Mouse (Mus musculus) layer of hippocampus, adult 6 months (tissue): ENCODE results near the gene Gm8159. TPM values are rescaled to one million over a fixed set of nuclear protein-coding genes. Genes with fewer than 3 reads are reported as not detected.

ENCODE experiments used
- long read RNA-seq, 2 experiments: library from polyadenylated mRNA; unstranded; transcript quantifications; one replicate each; pipeline ENCODE4 v2.0.0; 2019 to 2020
- polyA plus RNA-seq: library from polyadenylated mRNA; unstranded; fragments of <200 nt; fragmentation: Nextera tagmentation; gene quantifications from 2 replicates; pipeline ENCODE4 v1.2.3, GENCODE M21; 2021

Gm8159 gene
- polyA plus RNA-seq: not detected in 2 replicates
- long read RNA-seq, experiment 1: 0 reads
- long read RNA-seq, experiment 2: 0 reads

GRCm38 (mm10) chr14:4632052-4632451, at the start of gene Gm8159:
Gene Gm8159, plus strand, starts transcription at chr14:4632352.

GRCm38 (mm10) chr14:4663892-4664291, 31.7 kb downstream of the Gm8159 start, which contains the start of gene Gm3239:
Gene Gm3239, plus strand, starts transcription at chr14:4664192.

Other genes with a start within 250 kb of the Gm8159 start
- not detected in 2 replicates for gene Gm3159, start 234.8 kb upstream of the Gm8159 start, polyA plus RNA-seq
- 0.25 and 0.33 TPM in 2 replicates for gene Gm3164, start 216.9 kb upstream of the Gm8159 start, polyA plus RNA-seq
- gene Gm3173, start 201.4 kb upstream of the Gm8159 start, polyA plus RNA-seq: not detected in 2 replicates
- gene Gm3182, start 150.6 kb upstream of the Gm8159 start, polyA plus RNA-seq: not detected in 2 replicates
- not detected in 2 replicates for gene Gm3047, start 76.9 kb upstream of the Gm8159 start, polyA plus RNA-seq
- 0.25 and 0.34 TPM in 2 replicates for gene Gm3239, start 31.8 kb downstream of the Gm8159 start, polyA plus RNA-seq
- gene Gm7876, start 76.9 kb downstream of the Gm8159 start, polyA plus RNA-seq: not detected in 2 replicates
- gene Gm3252, start 94.4 kb downstream of the Gm8159 start, polyA plus RNA-seq: 0.21 and 0.45 TPM in 2 replicates
- not detected in 2 replicates for gene Gm9602, start 144.0 kb downstream of the Gm8159 start, polyA plus RNA-seq
- not detected in 2 replicates for gene Gm3269, start 205.8 kb downstream of the Gm8159 start, polyA plus RNA-seq
- 0.21 TPM in 1 of 2 replicates, not detected in the other for gene Gm3264, start 223.2 kb downstream of the Gm8159 start, polyA plus RNA-seq